Mouse (Mus musculus) CH12.LX (cell line): ENCODE results near the gene Tiam1. TPM values are rescaled to one million over a fixed set of nuclear protein-coding genes. Genes with fewer than 3 reads are reported as not detected.

Source experiments
- DNase-seq: peaks from one replicate; pipeline ENCODE4 v3.0.0-alpha.2; 2013; ENCODE audit errors: extremely low read depth
- H3K27ac ChIP-seq: 2 replicates; pipeline ENCODE4 v1.5.1; 2012; ENCODE audit warnings: low read depth, mild to moderate bottlenecking, control low read depth, moderate library complexity; ENCODE audit not compliant: insufficient read depth
- H3K27me3 ChIP-seq: replicated peaks from 2 replicates; pipeline ENCODE3; 2012; ENCODE audit warnings: inconsistent platforms
- H3K36me3 ChIP-seq, 2 experiments: replicated peaks in 1 of 2; 2 replicates each; pipeline versions ENCODE3 to v1.6.1; 2012; ENCODE audit warnings: inconsistent platforms in 1 of 2, low read length in 1 of 2, mild to moderate bottlenecking in 1 of 2, mixed read lengths in 1 of 2, moderate library complexity in 1 of 2; ENCODE audit not compliant: control insufficient read depth in 1 of 2, insufficient read depth in 1 of 2
- H3K4me1 ChIP-seq, 2 experiments: 2 replicates each; pipeline ENCODE4 v1.6.1; 2012; ENCODE audit warnings: inconsistent platforms in 1 of 2, moderate library complexity in 1 of 2; ENCODE audit not compliant: insufficient read depth in 2 of 2, control insufficient read depth in 1 of 2
- H3K4me2 ChIP-seq: 2 replicates; pipeline ENCODE4 v1.6.1; 2012; ENCODE audit warnings: low read depth, mild to moderate bottlenecking, control low read depth; ENCODE audit not compliant: poor library complexity, insufficient read depth, severe bottlenecking
- H3K4me3 ChIP-seq, 3 experiments: fragments of 150-350 bp in 1 of 3; sonication (generic) in 1 of 3; replicated peaks in 1 of 3; 2 replicates each; pipeline versions ENCODE3 to v1.5.1; 2011 to 2012; ENCODE audit warnings: low read depth in 2 of 3, low read length in 2 of 3, mild to moderate bottlenecking in 2 of 3, moderate library complexity in 2 of 3, control low read depth in 1 of 3, improper control_type of control experiment in 1 of 3, inconsistent platforms in 1 of 3, mixed read lengths in 1 of 3; ENCODE audit not compliant: poor library complexity in 1 of 3
- H3K79me2 ChIP-seq: replicated peaks from 2 replicates; pipeline ENCODE4 v1.6.1; 2012; ENCODE audit warnings: mild to moderate bottlenecking, moderate library complexity; ENCODE audit not compliant: control insufficient read depth, poor library complexity, insufficient read depth, severe bottlenecking; ENCODE audit errors: extremely low read depth
- H3K9ac ChIP-seq: 2 replicates; pipeline ENCODE4 v1.6.1; 2012; ENCODE audit warnings: low read depth, mild to moderate bottlenecking, control low read depth, moderate library complexity; ENCODE audit not compliant: insufficient read depth
- H3K9me3 ChIP-seq: replicated peaks from 2 replicates; pipeline ENCODE3; 2012; ENCODE audit warnings: low read length, inconsistent platforms, mixed read lengths
- BHLHE40 ChIP-seq: IDR thresholded peaks from 2 replicates; pipeline ENCODE4 v1.6.1; 2011; ENCODE audit warnings: mild to moderate bottlenecking, low read depth, low read length, improper control_type of control experiment
- CHD1 ChIP-seq: IDR thresholded peaks from 2 replicates; pipeline ENCODE4 v1.6.1; 2012; ENCODE audit warnings: low read depth, low read length, improper control_type of control experiment, inconsistent platforms
- CHD2 ChIP-seq: IDR thresholded peaks from 2 replicates; pipeline ENCODE4 v1.6.1; 2011; ENCODE audit warnings: low read length, improper control_type of control experiment
- ETS1 ChIP-seq: conservative IDR thresholded peaks from 2 replicates; pipeline ENCODE4 v1.6.1; 2012; ENCODE audit warnings: low read depth, mild to moderate bottlenecking, inconsistent platforms, low read length, improper control_type of control experiment, moderate library complexity
- GABPA ChIP-seq: IDR thresholded peaks from 2 replicates; pipeline ENCODE4 v1.6.1; 2012; ENCODE audit warnings: low read depth, low read length, improper control_type of control experiment, inconsistent platforms; ENCODE audit not compliant: insufficient replicate concordance
- MAX ChIP-seq: IDR thresholded peaks from 2 replicates; pipeline ENCODE4 v1.6.1; 2011; ENCODE audit warnings: low read length, improper control_type of control experiment
- MAZ ChIP-seq: IDR thresholded peaks from 2 replicates; pipeline ENCODE4 v1.6.1; 2012; ENCODE audit warnings: low read depth, mild to moderate bottlenecking, inconsistent platforms, low read length, improper control_type of control experiment, moderate library complexity
- NELFE ChIP-seq: IDR thresholded peaks from 2 replicates; pipeline ENCODE4 v1.6.1; 2011; ENCODE audit warnings: low read depth, low read length, improper control_type of control experiment
- NRF1 ChIP-seq: IDR thresholded peaks from 2 replicates; pipeline ENCODE4 v1.6.1; 2014; ENCODE audit warnings: low read depth, mild to moderate bottlenecking, inconsistent platforms, low read length, improper control_type of control experiment, moderate library complexity
- POLR2A ChIP-seq: IDR thresholded peaks from 2 replicates; pipeline ENCODE4 v1.6.1; 2011; ENCODE audit warnings: low read depth, mild to moderate bottlenecking, improper control_type of control experiment, low read length
- POLR2AphosphoS2 ChIP-seq: IDR thresholded peaks from 2 replicates; pipeline ENCODE4 v1.6.1; 2011; ENCODE audit warnings: low read depth, low read length, improper control_type of control experiment
- RAD21 ChIP-seq: IDR thresholded peaks from 2 replicates; pipeline ENCODE4 v1.6.1; 2011; ENCODE audit warnings: low read depth, mild to moderate bottlenecking, low read length, improper control_type of control experiment, moderate library complexity
- RCOR1 ChIP-seq: conservative IDR thresholded peaks from 2 replicates; pipeline ENCODE4 v1.6.1; 2012; ENCODE audit warnings: low read depth, mild to moderate bottlenecking, inconsistent platforms, low read length, improper control_type of control experiment
- SIN3A ChIP-seq: IDR thresholded peaks from 2 replicates; pipeline ENCODE4 v1.6.1; 2012; ENCODE audit warnings: low read length, improper control_type of control experiment, inconsistent platforms
- SMC3 ChIP-seq: IDR thresholded peaks from 2 replicates; pipeline ENCODE4 v1.6.1; 2011; ENCODE audit warnings: low read depth, low read length, improper control_type of control experiment
- TCF12 ChIP-seq: IDR thresholded peaks from 2 replicates; pipeline ENCODE4 v1.6.1; 2014; ENCODE audit warnings: low read depth, mild to moderate bottlenecking, inconsistent platforms, low read length, improper control_type of control experiment
- UBTF ChIP-seq: IDR thresholded peaks from 2 replicates; pipeline ENCODE4 v1.6.1; 2012; ENCODE audit warnings: low read depth, mild to moderate bottlenecking, inconsistent platforms, low read length, improper control_type of control experiment, moderate library complexity
- USF1 ChIP-seq: IDR thresholded peaks from 2 replicates; pipeline ENCODE4 v1.6.1; 2014; ENCODE audit warnings: low read depth, mild to moderate bottlenecking, inconsistent platforms, low read length, improper control_type of control experiment
- ZKSCAN1 ChIP-seq: IDR thresholded peaks from 2 replicates; pipeline ENCODE4 v1.6.1; 2012; ENCODE audit warnings: low read depth, inconsistent platforms, low read length, improper control_type of control experiment, borderline replicate concordance
- dilution Hi-C: fragments of 300-500 bp; cut with MboI; formaldehyde crosslinking; loops from 2 replicates; pipeline ENCODE4 v1.14.3; 2020; ENCODE audit warnings: low sequenced_read_pairs; ENCODE audit not compliant: extremely low pct_unique_long_range_greater_than_20kb, extremely low pct_ligation_motif_present
- in situ Hi-C: fragments of 300-500 bp; cut with MboI; formaldehyde crosslinking; loops from 3 replicates; pipeline ENCODE4 v1.14.3; 2019; ENCODE audit warnings: low sequenced_read_pairs, low pct_ligation_motif_present, low pct_unique_long_range_greater_than_20kb, mixed read lengths
- polyA plus RNA-seq: library from polyadenylated mRNA; unstranded; fragments of >175 nt; gene quantifications from 2 replicates; pipeline ENCODE4 v1.2.1, GENCODE M21; 2012; ENCODE audit warnings: low read depth; ENCODE audit not compliant: insufficient read length
- total RNA-seq, 2 experiments: library from RNA; depleted of rRNA; stranded (reverse); fragments of 300-350 nt in 1 of 2; fragments of >200 nt in 1 of 2; gene quantifications; 2 replicates each; pipeline ENCODE4 v1.2.3; 2012 to 2014

Tiam1 gene
- total and polyA plus RNA-seq, 3 experiments: 0.03 to 0.40 (median 0.04) TPM

DNA sequence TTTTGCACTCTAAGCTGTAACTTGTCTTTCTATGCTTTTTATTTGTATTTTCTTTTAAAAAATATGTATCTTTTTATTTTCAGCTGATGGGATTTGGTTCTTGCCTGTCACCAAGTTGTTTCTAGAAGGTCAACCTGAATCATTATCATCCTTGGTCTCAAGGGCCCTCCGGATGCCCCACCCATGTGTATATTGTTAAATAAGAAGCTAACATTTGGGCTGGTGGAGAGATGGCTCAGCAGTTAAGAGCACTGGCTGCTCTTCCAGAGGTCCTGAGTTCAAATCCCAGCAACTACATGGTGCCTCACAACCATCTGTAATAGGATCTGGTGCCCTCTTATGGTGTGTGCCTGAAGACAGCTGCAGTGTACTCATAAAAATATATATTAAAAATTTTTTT is 27.1 kb upstream of the Tiam1 start:
- H3K9ac ChIP-seq: no peak overlapping the region
- H3K4me2 ChIP-seq: no peak overlapping the region
- no peak overlapping the region for H3K27ac ChIP-seq
- H3K9me3 ChIP-seq: no peaks in the 10 kb centered on the region
- no peak overlapping the region for H3K4me3 ChIP-seq
- no peak for DNase-seq
- H3K4me1 ChIP-seq: no peaks in the 10 kb centered on the region
- no peaks in the 10 kb centered on the region for H3K36me3 ChIP-seq
- H3K79me2 ChIP-seq: no peaks in the 10 kb centered on the region
- peaks cover 17% of the 10 kb centered on the region for H3K27me3 ChIP-seq
- dilution Hi-C loops (no loop called here), in situ Hi-C loops (no loop called here)
- TF ChIP-seq MAX (no peak), POLR2AphosphoS2 (no peak), SMC3 (no peak), NELFE (no peak), TCF12 (no peak), RAD21 (no peak), ZKSCAN1 (no peak)

DNA sequence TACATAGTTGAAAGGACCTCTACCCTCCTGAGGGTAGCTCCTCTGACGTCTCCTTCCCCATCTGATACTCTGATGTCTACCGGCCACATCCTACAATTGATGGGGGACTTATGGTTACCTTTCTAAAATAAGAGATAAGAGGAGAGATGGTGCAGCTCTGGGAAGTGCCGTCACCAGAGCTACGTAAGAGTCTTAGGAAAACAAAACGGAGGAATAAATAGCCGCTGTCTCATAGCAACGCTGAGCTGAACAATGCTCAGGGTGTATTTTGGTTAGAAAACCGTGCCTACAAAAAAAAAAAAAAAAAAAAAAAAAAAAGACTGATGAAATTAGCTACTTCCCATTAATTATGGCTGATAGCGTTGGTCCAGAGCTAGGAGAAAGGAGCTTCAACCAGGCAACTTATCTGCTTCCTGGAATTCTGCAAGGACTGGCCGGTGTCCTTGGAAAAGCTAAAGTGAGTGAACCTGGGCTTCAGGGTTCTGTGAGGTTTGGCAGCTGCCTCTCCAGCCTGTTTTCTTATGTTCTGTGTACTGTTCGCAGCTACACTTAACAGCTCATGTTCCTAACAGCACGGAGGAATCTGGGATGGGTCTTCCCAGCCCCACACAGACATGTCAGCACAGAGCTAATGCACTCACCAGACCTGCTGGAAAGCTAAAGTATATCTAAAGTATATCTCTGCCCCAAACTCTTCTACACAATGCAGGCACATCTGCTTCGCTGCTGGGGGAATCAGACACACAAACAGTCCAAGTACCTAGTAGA is 26.5 kb upstream of the Tiam1 start:
- no peak for DNase-seq
- TF ChIP-seq MAZ (no peak), CHD1 (no peak), BHLHE40 (no peak), NRF1 (no peak), SIN3A (no peak), CHD2 (no peak), ZKSCAN1 (no peak), SMC3 (no peak), UBTF (no peak), USF1 (no peak), POLR2A (no peak), RCOR1 (no peak), GABPA (no peak), TCF12 (no peak), ETS1 (no peak)
- dilution Hi-C loops: no loop called here

More for the DNA sequence above, 26.5 kb upstream of the Tiam1 start:
- no peaks in the 10 kb centered on the region for H3K79me2 ChIP-seq
- H3K36me3 ChIP-seq: no peaks in the 10 kb centered on the region
- peaks cover 16% of the 10 kb centered on the region for H3K27me3 ChIP-seq
- no peaks in the 10 kb centered on the region for H3K9me3 ChIP-seq
- no peak overlapping the region for H3K9ac ChIP-seq
- no peak overlapping the region for H3K4me3 ChIP-seq
- H3K4me1 ChIP-seq: no peaks in the 10 kb centered on the region
- no peak overlapping the region for H3K4me2 ChIP-seq
- H3K27ac ChIP-seq: no peak overlapping the region
- in situ Hi-C loops: no loop called here
